Mouse (Mus musculus): Measurements from ENCODE around the gene Cdiptos. TPM values are rescaled to one million over a fixed set of nuclear protein-coding genes. Genes with fewer than 3 reads are reported as not detected.

Gene Cdiptos
- total and polyA plus RNA-seq, 3 experiments = 0.47 to 0.97 TPM; not detected in 1

- in situ Hi-C loops (cut with MboI; ENCODE audit: low pct_ligation_motif_present, low pct_unique_long_range_greater_than_20kb, low sequenced_read_pairs) = no loop called here
- Histone ChIP-seq H3K9ac (ENCODE audit: insufficient read depth, low read depth) (peak overlapping the region; percentile 53), H3K4me1 (ENCODE audit: control insufficient read depth in 1 of 2, insufficient read depth in 2 of 2) (peaks cover 30 to 88% of the 10 kb centered on the region in 2 experiments), H3K36me3 (replicated peaks in 1 of 2; ENCODE audit: control insufficient read depth in 1 of 2, insufficient read depth in 1 of 2, low read length in 1 of 2) (peaks cover 3 to 28% of the 10 kb centered on the region in 2 experiments), H3K79me2 (replicated peaks; ENCODE audit: control insufficient read depth, extremely low read depth, insufficient read depth, poor library complexity, severe bottlenecking) (peaks cover 7% of the 10 kb centered on the region), H3K9me3 (replicated peaks; ENCODE audit: low read length) (no peaks in the 10 kb centered on the region), H3K4me3 (replicated peaks in 1 of 3; ENCODE audit: low read depth in 2 of 3, low read length in 2 of 3, poor library complexity in 1 of 3) (peak overlapping the region in 2 of 3 experiments; percentile 5 to 12), H3K27me3 (replicated peaks) (no peaks in the 10 kb centered on the region), H3K4me2 (ENCODE audit: insufficient read depth, low read depth, poor library complexity, severe bottlenecking) (0 out of 2 replicates have a peak overlapping the region, but pooled peaks have one; percentile 10), H3K27ac (ENCODE audit: insufficient read depth, low read depth) (peak overlapping the region; percentile 71)
- no peak for TF ChIP-seq PAX5 (IDR thresholded peaks at IDR 0.05; ENCODE audit: low read length)
- peak; percentile 26; the same call in 1 of the 2 replicates for TF ChIP-seq IRF4 (IDR thresholded peaks at IDR 0.05; ENCODE audit: low read depth, low read length)
- TF ChIP-seq BHLHE40 (IDR thresholded peaks at IDR 0.05; ENCODE audit: low read depth, low read length) = peak; percentile 10; the same call in 1 of the 2 replicates
- 0 out of 2 replicates have a peak, but pooled peaks have one; percentile 39 for TF ChIP-seq EP300 (IDR thresholded peaks at IDR 0.05; ENCODE audit: low read length)
- peak; percentile 79 for TF ChIP-seq ELF1 (IDR thresholded peaks at IDR 0.05; ENCODE audit: low read depth, low read length)
- no peak for TF ChIP-seq NELFE (IDR thresholded peaks at IDR 0.05; ENCODE audit: low read depth, low read length)
- no peak for TF ChIP-seq CHD1 (IDR thresholded peaks at IDR 0.05; ENCODE audit: low read depth, low read length)
- no peak for TF ChIP-seq MYC (IDR thresholded peaks at IDR 0.05; ENCODE audit: low read depth, low read length)
- TF ChIP-seq E2F4 (IDR thresholded peaks at IDR 0.05; ENCODE audit: insufficient replicate concordance, low read depth, low read length) = no peak
- no peak for TF ChIP-seq RCOR1 (conservative IDR thresholded peaks at IDR 0.05; ENCODE audit: low read depth, low read length)
- no peak for TF ChIP-seq GABPA (IDR thresholded peaks at IDR 0.05; ENCODE audit: insufficient replicate concordance, low read depth, low read length)
- peak; percentile 60; the same call in 1 of the 2 replicates for TF ChIP-seq TCF12 (IDR thresholded peaks at IDR 0.05; ENCODE audit: low read depth, low read length)
- TF ChIP-seq NRF1 (IDR thresholded peaks at IDR 0.05; ENCODE audit: low read depth, low read length) = 0 out of 2 replicates have a peak, but pooled peaks have one; percentile 11
- no peak for TF ChIP-seq JUN (IDR thresholded peaks at IDR 0.05; ENCODE audit: insufficient read depth, low read depth, low read length)
- TF ChIP-seq MEF2A (IDR thresholded peaks at IDR 0.05; ENCODE audit: borderline replicate concordance, low read depth, low read length) = peak; percentile 31; the same call in 1 of the 2 replicates
- TF ChIP-seq MAFK (IDR thresholded peaks at IDR 0.05; ENCODE audit: insufficient replicate concordance, low read length) = peak; percentile 78
- peak; percentile 50; the same call in 1 of the 2 replicates for TF ChIP-seq SIN3A (IDR thresholded peaks at IDR 0.05; ENCODE audit: low read length)
- no peak for TF ChIP-seq ZKSCAN1 (IDR thresholded peaks at IDR 0.05; ENCODE audit: borderline replicate concordance, low read depth, low read length)
- TF ChIP-seq JUND (conservative IDR thresholded peaks at IDR 0.05; ENCODE audit: low read depth, low read length) = no peak
- no peak for TF ChIP-seq USF1 (IDR thresholded peaks at IDR 0.05; ENCODE audit: low read depth, low read length)
- TF ChIP-seq TBP (conservative IDR thresholded peaks at IDR 0.05; ENCODE audit: low read depth, low read length) = 0 out of 2 replicates have a peak, but pooled peaks have one; percentile 8
- TF ChIP-seq MAX (IDR thresholded peaks at IDR 0.05; ENCODE audit: low read length) = peak; percentile 73; the same call in 1 of the 2 replicates
- no peak for TF ChIP-seq MXI1 (IDR thresholded peaks at IDR 0.05; ENCODE audit: low read depth, low read length)
- no peak for TF ChIP-seq POLR2AphosphoS2 (IDR thresholded peaks at IDR 0.05; ENCODE audit: low read depth, low read length)
- 0 out of 2 replicates have a peak, but pooled peaks have one; percentile 52 for TF ChIP-seq KAT2A (IDR thresholded peaks at IDR 0.05; ENCODE audit: insufficient replicate concordance, low read length)
- peak; percentile 59; the same call in 1 of the 2 replicates for TF ChIP-seq UBTF (IDR thresholded peaks at IDR 0.05; ENCODE audit: low read depth, low read length)
- TF ChIP-seq MAZ (IDR thresholded peaks at IDR 0.05; ENCODE audit: low read depth, low read length) = no peak
- TF ChIP-seq RAD21 (IDR thresholded peaks at IDR 0.05; ENCODE audit: low read depth, low read length) = no peak
- peak; percentile 42 for TF ChIP-seq HCFC1 (IDR thresholded peaks at IDR 0.05; ENCODE audit: low read depth, low read length)
- TF ChIP-seq ETS1 (conservative IDR thresholded peaks at IDR 0.05; ENCODE audit: low read depth, low read length) = peak; percentile 59
- peak; percentile 60 for TF ChIP-seq POLR2A (IDR thresholded peaks at IDR 0.05; ENCODE audit: low read depth, low read length)
- 0 out of 2 replicates have a peak, but pooled peaks have one; percentile 22 for TF ChIP-seq CHD2 (IDR thresholded peaks at IDR 0.05; ENCODE audit: low read length)
- no peak for TF ChIP-seq ZC3H11A (IDR thresholded peaks at IDR 0.05; ENCODE audit: low read depth, low read length)
- TF ChIP-seq CTCF (conservative IDR thresholded peaks at IDR 0.05 in 1 of 2, IDR thresholded peaks at IDR 0.05 in 1 of 2; ENCODE audit: low read depth in 2 of 2, low read length in 2 of 2) = no peak
- TF ChIP-seq ZNF384 (IDR thresholded peaks at IDR 0.05; ENCODE audit: low read depth, low read length) = no peak
- no peak for TF ChIP-seq SMC3 (IDR thresholded peaks at IDR 0.05; ENCODE audit: low read depth, low read length)
- TF ChIP-seq ZMIZ1 (IDR thresholded peaks at IDR 0.05; ENCODE audit: low read depth, low read length) = no peak
- no peak for TF ChIP-seq USF2 (conservative IDR thresholded peaks at IDR 0.05; ENCODE audit: low read depth, low read length)
- peak; percentile 86 for DNase-seq (ENCODE audit: extremely low read depth)
- dilution Hi-C loops (cut with MboI; ENCODE audit: extremely low pct_ligation_motif_present, extremely low pct_unique_long_range_greater_than_20kb, low sequenced_read_pairs) = no loop called here
Observed at GRCm38 (mm10) chr7:127008239-127009019, 32.5 kb upstream of the Cdiptos start.
